Mouse (Mus musculus) thymus, postnatal 25 days (tissue): ENCODE measurements around the gene Flna.

Source experiments
- DNase-seq: peaks from one replicate; pipeline ENCODE4 v3.0.0; 2022

Gene Flna

GRCm38 (mm10) chrX:74249615-74250014 lies at the start of gene Flna:
Flna (minus strand) TSS chrX:74249820.
- DNase-seq = peak; percentile 66

DNA sequence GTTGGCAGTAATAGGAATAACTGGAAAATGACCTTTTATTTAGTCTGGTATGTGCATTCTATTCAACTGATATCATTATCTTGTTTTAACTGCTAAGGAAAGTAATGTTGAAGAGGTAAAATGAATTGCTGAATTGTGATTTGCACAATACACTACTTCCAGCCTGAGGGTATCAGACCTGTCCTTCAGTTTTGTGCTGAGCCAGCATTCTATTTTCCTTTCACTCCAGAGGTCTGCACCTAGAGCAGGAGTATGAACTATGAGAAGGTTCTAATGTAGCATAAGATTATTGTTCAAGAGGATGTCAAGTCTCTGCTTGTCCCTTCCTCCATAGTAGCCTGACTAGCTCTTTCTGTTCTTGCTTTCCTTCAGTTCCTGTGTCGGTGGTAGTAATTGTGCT lies 48.7 kb upstream of the Flna start:
- no peak for DNase-seq

DNA sequence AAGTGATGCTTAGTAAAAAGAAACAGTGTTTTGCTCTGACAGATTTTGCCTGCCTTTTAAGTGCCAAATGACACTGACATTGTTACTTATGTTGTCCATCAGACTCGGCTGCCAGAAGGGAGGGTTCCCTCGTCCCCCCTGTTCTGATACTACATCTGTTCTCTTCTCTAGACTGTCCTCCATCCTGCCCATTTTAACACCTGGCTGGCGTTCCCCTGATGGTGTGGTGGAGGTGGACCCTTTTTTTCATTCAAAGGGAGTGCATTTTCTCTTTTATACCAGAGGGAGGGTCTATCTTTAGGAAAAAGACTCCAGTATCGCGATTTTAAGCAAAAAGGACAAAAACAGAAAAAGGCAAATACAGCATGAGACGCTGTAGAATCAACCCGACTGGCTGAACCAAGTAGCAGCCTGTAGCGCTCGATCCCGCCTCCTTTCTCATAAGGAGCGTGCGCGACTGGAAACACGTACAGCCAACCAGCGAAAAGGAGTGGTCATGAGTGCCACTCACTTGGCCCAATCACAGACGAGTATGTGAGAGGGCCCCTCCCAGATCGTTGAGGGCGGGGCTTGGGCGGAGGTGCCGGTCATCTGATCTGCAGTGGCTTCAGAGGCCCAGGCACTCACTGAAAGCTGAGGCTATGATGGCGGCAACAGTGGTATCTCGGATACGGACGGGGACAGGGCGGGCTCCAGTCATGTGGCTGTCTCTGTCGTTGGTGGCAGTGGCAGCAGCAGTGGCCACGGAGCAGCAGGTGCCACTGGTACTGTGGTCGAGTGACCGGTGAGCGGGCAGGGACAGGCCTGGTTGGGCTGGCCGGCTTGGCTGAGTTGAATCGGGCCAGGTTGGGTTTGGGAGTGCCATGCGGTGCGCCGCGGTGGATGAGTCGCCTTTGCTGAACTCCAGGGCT lies 47.2 kb upstream of the Flna start, which contains the start of gene Atp6ap1:
TSS of gene Atp6ap1 (plus strand) at position 560 of the 911 bp plus-strand sequence.
- DNase-seq = peak; percentile 93

DNA sequence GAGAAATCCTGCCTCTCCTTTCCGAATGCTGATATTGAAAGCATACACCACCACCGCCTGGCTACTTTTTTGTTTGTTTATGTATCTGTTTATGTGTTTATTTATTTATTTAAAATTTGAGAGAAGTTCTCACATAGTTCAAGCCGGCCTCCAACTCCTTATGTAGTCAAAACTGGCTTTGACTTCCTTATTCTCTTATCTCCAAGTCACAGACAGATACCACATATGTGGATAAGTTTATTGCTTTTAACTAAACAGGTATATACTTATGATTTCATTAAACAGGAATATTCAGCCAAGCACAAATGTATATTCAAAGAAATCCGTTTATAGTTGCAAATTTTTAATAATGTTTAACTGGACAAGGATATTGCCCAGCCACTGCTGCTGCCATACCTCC lies 43.8 kb upstream of the Flna start:
- no peak for DNase-seq

DNA sequence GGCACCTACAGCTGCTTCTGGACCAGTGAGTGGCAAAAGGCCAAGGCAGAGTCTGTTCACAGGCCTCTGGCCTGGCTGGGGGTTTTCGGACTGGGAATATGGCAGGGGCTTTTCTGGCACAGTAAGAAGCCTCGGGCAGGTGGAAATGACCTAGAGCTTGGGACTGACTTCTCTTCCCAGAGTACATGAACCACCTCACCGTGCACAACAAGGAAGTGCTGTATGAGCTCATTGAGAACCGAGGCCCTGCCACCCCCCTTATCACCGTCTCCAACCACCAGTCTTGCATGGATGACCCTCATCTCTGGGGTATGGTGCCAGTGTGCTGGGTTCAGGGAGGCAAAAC lies 33.4 kb upstream of the Flna start:
- no peak for DNase-seq

GRCm38 (mm10) chrX:74282395-74283091 lies 32.9 kb upstream of the Flna start:
- DNase-seq = peak; percentile 87

- DNase-seq = peak; percentile 52
These were observed 32.2 kb upstream of the Flna start, which contains the start of the genes Taz and Dnase1l1 for GRCm38 (mm10) chrX:74281732-74282394. Taz (plus strand) TSS chrX:74281912. Dnase1l1 (minus strand) TSS chrX:74282337.

GRCm38 (mm10) chrX:74281041-74281731 lies 31.6 kb upstream of the Flna start:
- no peak for DNase-seq

- DNase-seq = no peak
These were observed 28.3 kb upstream of the Flna start for GRCm38 (mm10) chrX:74277916-74278315.

- DNase-seq = no peak
These were observed 24.1 kb upstream of the Flna start for GRCm38 (mm10) chrX:74273422-74274322.

DNA sequence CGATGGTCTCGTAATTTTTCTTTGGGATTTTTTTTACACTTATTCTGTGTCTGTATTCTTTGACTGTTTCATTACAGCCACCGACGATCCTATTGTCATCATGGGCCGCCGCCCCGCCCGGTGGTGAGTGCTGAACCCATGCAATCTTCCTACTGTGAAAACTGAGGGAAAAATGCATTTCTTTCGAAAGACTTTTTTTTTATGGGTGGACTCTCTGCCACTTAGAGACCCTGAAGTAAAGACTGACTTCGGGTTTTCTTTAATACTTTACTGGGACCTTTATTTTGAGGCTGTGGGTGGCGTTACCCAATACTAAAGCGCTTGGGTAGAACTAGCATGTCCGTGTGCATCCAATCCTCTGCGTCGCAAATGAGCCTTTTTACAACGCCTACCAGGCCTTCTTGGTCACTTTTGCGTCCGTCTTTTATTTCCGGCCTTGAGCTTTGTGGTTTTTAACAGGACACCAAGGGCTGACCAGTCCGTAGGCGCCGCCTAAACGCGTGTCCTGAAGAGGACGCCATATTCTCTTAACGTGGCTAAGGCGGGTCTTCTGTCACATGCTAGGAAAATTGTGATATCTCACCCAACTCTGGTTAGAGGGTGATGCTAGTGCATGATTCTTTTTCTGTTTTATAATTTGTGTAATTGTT lies 21.4 kb upstream of the Flna start:
- DNase-seq = peak; percentile 18

DNA sequence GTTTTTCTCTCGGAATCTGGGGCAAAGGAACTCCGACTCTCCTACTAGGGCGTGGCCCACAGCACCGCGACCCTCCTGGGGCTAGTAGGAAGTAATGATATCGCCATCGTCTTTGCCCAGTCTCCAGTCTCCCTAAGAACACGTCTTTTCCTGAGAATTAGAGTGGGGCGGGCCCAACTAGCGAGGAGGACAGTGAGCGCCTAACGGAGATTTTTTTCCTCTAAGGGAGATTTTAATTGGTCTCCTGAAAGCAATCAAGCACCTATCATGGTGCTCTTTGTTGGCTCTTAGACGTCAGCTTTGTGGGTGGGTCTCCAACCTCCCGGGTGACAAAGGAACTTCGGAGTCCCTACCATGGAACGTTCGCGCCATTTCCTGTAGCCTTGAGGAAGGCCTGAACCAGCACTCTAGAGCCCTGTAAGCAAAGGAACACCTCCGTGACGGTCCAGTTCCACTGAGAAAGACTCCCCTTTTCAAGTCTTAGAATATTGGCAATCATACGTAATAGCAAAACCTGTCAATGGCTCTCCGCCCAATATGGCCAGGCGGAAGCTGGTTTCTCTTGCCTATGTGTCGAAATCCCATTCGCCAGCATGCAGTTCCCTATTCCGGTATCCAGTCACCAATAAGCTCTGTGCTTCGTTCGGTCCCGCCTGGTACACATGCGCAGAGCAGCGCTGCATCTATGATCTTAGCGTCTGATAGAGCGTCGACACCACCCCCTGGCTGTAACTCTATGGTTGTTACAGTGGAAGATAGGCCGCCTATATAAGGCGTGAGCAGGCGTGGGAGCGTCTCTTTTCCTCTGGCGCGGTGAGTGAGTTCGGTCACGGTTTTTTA lies 20.7 kb upstream of the Flna start, which contains the start of gene Rpl10:
TSS of gene Rpl10 (plus strand) at position 751 of the 840 bp plus-strand sequence.
- peak; percentile 88 for DNase-seq

DNA sequence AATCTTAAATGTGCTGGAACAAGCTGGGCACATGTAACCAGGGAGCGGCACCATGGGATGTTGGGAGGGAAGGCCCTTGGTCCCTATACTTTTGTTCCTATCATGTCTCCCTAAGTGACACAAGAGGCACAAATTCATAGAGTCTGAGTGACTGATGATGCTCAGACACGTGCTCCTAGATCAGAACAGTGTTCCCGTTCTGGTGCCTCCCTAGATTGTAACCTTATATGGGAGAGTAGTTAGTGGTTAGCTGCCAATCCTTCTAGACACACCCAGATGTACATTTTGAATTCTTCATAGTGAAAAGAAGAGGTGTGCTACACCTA lies 20.1 kb upstream of the Flna start:
- no peak for DNase-seq

GRCm38 (mm10) chrX:74257746-74258145 lies 8.1 kb upstream of the Flna start:
- no peak for DNase-seq

DNA sequence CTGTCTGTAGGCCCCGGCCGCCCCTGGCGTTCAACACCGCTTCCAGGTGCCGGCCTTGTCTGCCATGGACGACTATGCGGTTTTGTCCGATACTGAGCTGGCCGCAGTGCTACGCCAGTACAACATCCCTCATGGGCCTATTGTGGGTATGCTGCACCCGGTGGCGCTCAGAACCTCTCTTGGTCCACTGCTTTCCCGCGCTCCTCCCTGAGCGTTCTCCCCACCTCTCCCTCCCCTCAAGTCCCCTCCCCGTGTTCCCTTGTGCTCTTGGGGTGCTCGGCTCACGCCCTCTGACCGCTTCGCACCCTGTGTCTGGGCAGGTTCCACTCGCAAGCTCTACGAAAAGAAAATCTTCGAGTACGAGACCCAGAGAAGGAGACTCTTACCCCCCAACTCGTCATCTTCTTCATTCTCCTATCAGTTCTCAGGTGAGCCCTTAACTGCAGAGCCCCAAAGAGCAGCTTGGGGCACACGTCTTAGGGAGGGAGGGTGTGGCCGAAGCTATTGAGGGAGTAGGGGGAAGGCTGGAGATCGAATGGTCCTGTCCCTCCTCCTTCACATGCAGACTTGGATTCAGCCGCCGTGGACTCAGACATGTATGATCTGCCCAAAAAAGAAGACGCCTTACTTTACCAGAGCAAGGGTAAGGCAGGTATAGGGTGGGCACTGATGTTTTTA lies 5.4 kb upstream of the Flna start:
- DNase-seq = no peak

DNA sequence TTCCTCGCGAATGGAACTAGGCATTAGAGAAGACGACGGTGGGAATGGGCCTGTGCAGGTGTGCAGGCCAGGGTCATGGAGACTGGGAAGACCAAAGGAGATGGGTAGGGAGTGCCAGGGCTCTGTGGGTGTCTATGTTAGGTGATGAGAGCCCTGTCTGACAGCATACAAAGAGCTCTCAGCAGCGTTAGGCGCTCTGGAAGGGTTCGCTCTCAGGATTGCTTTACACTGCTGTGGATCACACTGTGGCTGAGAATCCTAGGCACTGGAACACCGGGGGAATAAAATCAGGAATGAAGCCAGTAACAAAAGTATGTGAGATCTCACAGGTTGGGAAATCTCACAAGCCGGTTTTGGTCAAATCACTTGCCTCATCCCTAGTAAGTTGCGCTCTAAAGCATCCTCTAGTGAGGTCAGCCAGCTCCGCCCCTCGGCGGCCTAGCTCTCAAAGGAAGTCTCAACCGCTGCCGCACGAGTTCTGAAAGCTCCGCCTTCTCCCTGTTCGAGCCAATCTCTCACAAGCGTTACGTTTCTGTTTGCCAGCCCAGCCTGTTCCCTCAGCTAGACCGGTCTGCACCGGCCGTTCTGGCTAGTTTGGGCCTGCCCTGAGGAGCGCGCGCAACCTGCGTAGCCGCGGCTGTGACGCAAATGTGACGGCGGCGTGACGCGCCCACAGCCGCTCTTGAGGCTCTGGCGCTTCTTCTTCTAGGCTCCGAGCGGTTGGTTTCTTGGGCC lies 4.7 kb upstream of the Flna start, which contains the start of gene Emd:
TSS of gene Emd (plus strand) at position 535 of the 735 bp plus-strand sequence.
- DNase-seq = peak; percentile 78

- peak; percentile 74 for DNase-seq
These were observed 969 bp downstream of the Flna start for GRCm38 (mm10) chrX:74248651-74249050.

- no peak for DNase-seq
These were observed 2.9 kb downstream of the Flna start for GRCm38 (mm10) chrX:74246693-74247092.

- peak; percentile 84 for DNase-seq
These were observed 3.4 kb downstream of the Flna start for GRCm38 (mm10) chrX:74246213-74246681.
